Mouse (Mus musculus) hematopoietic stem cell, adult 5-6 weeks (primary cell): Measurements from ENCODE around the gene Actn4. TPM values are rescaled to one million over a fixed set of nuclear protein-coding genes. Genes with fewer than 3 reads are reported as not detected.
A peak's percentile ranks its signal among the peaks of the same experiment; 100 is the strongest.

ENCODE experiments used
- ATAC-seq, 2 experiments: fragments of 125-278 bp in 1 of 2; replicated peaks in 1 of 2; 2 replicates each; pipeline ENCODE4 v1.8.0; 2016 to 2017; ENCODE audit warnings: inconsistent platforms in 2 of 2, mild to moderate bottlenecking in 2 of 2, moderate number of reproducible peaks in 2 of 2, low read depth in 1 of 2, moderate TSS enrichment in 1 of 2; ENCODE audit not compliant: low FRiP score in 2 of 2, poor library complexity in 2 of 2, severe bottlenecking in 2 of 2, insufficient read depth in 1 of 2, low TSS enrichment in 1 of 2
- total RNA-seq: library from RNA; stranded (forward); fragments of 172-1452, 232-1000 nt; gene quantifications from 2 replicates; pipeline ENCODE4 v1.2.3, GENCODE M21; 2017

Actn4 gene
- 38.5 and 43.5 TPM in 2 replicates for total RNA-seq

DNA sequence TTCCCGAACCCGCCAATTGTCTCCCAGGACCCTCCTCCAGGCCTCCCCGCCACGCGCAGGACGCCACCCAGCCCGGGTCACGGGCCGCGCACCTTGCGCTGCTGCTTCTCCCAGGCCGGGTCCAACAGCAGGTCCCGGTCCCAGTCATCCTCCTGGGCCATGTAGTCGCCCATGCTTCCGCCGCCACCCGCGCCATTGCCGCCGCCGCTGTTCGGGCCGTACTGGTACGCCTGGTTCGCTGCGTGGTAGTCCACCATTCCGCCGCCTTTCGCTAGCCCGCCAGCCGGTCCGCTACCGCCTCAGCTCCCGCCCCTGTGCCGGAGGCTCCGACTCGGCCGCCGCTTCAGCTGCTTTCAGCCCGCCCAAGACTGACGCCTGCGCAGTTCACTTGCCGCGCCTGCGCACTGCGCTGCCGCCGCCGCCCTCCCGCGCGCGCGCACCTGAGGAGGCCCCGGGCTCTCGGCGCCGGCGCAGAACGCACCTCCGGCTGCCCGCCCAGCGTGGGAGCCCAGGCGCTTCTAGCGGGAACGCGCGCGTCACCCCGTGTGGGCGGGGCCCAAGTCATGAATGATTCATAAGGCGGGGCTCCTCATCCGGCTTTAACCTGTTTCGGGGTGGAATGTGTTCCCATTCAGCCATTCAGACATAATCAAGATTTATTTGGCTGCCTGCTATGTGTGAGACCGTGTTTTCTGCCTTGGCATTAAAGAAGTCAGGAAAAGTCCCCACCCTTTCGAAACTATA is at the start of gene Actn4:
TSS of gene Actn4 (minus strand) at position 414 of the 744 bp plus-strand sequence.
- ATAC-seq = peak; percentile 92

GRCm38 (mm10) chr7:29008714-29009113 is 46.6 kb upstream of the Actn4 start:
- ATAC-seq = peak; percentile 14 to 42; a peak in 2 of 4 replicates

- peak in 1 of 2 experiments; percentile 30; a peak in 1 of 4 replicates for ATAC-seq
Measured at GRCm38 (mm10) chr7:29008171-29008570, 46.0 kb upstream of the Actn4 start.

DNA sequence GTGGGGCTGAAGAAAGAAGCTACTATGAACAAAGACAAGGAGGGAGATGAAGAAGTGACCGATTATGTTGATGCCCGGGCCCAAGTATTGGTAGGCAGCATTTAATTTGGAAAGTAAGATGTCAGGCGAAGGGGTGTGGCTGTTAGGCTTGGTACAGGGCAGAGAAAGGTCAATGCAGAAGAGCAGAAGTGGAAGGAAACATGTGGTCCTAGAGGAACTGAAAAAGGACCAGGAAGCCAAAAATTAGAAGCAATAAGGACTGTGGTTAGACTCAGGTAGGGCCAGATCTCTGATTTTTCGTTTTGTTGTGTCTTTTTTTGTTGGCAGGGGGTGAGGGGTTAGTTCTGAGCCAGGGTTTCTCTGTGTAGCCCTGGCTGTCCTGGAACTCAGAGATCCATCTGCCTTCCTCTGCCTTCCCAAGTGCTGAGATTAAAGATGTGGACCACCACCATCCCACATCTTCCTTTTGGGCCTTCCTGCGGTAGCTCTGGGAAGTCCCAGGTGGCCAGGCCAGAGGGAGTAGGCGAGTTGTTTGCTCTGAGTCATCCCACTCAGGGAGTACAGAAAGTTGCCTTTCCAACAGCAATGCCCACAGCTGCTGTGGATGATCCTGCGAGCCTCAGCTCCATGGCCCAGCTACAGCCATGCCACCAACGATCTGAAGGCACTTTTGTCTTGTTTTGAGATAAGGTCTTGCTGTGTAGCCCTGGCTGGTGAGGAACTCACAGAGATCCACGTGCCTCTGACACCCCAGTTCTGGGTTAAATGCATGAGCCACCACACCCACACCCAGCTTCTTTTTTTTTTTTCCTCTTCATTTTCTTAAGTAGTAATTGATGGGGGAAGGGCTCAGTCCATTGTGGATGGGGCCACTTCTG is 45.3 kb upstream of the Actn4 start:
- no peak; a peak in 1 of 4 replicates for ATAC-seq

DNA sequence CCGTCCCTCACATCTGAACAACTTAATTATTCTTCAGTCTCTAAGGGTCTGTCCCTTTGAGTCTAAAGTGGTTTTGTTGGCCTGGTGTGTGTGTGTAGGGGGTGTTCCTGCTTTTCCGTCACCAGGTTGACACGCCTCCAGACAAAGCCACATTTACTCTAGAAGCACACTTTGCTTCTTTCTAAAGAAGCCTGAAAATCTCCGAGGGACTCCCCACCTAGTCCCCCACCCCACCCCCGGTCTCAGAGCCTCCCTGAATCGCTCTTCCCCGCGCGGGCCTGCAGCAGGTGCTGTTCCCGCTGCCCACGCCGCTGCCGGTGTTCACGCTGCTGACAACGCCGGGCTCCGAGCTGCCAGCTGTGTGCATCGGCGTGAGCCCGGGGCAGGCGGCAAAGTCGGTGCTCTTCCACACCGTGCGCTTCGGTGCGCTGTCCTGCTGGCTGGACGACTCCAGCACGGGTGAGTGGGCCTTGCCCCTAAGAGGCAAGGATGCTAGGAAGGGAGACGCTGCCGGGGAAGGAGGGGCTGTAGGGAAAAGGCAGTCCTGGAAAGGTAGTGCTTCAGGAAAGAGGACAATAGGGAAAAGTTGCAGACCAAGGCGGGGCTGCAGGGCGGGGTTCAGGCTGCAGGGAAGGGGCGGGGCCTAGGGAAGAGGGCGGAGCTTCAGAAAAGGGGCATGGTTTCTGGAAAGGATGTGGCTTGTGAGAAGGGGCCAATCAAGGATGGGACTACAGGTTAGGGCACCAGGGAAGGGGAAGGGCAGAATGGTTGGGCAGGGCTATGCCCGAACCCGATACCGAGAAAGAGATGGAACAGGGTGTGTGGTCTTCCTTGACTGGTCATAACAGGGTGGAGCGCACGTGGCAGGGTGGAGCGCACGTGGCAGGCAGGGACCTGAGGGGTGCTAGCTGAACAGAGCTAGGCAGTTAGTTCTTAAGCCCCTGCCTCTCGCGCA is 38.8 kb upstream of the Actn4 start:
- ATAC-seq = peak; percentile 86 to 94

DNA sequence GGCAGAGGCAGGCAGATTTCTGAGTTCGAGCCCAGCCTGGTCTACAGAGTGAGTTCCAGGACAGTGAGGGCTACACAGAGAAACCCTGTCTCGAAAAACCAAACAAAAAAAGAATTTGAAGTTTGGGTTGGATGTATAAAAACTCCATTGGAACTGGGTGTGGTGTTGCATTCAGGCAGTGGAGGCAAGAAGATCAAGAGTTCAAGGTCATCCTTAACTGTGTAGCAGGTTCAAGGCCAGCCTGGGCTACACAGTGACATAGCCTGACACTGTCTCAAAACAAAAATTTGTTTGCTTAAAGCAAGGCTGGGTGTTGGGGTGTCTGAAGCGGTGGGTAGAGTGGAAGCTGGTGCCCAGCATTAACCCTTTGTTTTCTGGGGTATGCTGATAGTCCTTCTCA is 31.3 kb upstream of the Actn4 start:
- ATAC-seq = no peak

DNA sequence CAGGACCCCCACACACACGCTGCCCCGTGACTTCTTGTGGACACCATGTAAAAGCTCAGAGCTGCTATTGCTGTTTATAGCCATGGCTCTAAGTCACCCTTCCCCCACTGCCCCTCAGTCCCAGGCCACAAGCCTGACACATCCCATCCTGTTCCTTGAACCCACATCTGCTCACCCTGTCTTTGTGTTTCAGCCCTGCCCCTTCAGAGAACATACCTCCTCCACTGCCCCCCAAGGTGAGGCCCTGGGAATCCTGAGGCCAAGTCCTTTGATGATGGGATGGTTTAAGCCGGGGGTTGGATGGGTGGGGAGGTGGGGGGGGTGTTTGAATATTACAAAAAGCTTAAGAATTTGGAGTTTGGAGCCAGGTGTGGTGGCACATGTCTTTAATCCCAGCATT is 30.9 kb upstream of the Actn4 start:
- ATAC-seq = no peak

DNA sequence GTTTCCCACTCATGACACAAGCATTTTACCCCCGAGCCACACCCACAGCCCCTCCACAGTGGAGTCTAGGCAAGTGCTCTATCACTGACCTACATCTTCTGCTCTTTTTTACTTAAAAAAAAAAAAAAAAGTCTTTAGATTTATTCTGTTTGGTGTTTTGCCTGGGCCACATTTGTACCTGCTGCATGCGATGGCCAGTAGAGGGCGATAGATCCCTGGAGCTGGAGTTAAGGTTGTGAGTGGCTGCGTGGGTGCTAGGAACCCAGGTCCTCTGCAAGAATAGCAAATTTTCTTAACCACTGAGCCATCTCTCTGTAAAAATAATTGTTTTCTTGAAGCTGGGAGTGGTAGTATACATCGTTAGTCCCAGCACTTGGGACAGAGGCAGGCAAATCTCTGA is 29.5 kb upstream of the Actn4 start:
- ATAC-seq = no peak

- ATAC-seq = no peak
Measured at GRCm38 (mm10) chr7:28990766-28991273, 28.7 kb upstream of the Actn4 start.

DNA sequence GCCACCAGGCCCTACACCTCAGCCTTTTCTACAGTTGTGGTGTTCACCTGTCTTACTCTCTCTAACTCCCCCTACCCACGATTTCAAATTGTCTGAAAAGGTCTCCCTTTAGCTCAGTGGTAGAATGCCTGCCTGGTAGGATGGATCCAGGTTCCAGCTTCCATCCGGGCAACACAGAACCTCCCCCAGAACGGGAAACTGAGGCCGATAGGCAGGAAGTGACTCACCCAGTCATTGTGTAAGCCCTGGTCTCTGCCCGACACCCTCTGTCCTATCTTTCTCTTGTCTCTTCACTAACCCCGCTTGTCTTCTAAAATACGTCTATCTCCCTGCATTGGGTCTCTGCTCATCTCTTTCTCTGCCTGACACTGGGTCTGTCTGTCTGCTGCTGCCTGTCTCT is 23.1 kb upstream of the Actn4 start:
- ATAC-seq = no peak

DNA sequence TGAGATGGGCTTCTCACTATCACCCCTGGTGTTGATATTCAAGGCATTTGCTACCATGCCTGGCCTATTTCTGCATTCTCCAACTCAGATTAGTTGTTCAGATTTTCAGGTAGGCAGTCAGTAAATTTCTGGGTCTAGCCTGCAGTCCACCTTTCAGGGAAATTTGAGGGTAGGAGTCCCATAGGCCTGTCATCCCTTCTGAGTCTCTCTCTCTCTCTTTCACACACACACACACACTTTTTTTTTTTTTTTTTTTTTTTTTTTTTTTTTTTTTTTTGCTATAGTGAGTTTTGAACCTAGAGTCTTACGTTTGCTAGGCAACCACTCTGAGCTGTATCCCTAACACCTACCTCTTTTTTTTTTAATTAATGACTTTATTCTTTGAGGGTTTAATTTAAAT is 22.3 kb upstream of the Actn4 start:
- no peak for ATAC-seq

DNA sequence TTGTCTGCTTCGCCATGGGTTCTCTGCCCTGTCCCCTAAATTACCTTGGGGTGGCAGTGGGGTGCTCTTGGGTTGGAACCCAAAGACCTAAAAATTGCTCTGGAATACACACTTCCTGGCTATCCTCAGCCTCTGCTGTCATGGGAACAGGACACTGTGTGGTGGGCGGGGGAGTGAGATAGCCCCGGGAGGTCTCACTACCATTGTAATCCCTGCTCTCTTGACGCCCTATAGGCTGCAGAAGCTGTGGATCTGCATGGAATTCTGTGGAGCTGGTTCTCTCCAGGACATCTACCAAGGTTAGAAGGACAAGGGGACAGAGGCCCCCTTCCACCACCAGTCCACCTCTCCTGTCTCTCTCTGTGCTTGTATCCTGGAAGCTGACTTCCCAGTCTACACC is 21.7 kb upstream of the Actn4 start:
- ATAC-seq = no peak

- ATAC-seq = peak; percentile 8 to 27; a peak in 1 of 4 replicates
Measured at GRCm38 (mm10) chr7:28983141-28983564, 21.0 kb upstream of the Actn4 start.

GRCm38 (mm10) chr7:28982274-28983013 is 20.3 kb upstream of the Actn4 start:
- ATAC-seq = peak; percentile 67 to 74

- peak; percentile 91 to 93 for ATAC-seq
Measured at GRCm38 (mm10) chr7:28981651-28982273, 19.6 kb upstream of the Actn4 start, which contains the start of the genes Eif3k and Map4k1. Gene Eif3k, minus strand, starts transcription at chr7:28981864. Gene Map4k1, plus strand, starts transcription at chr7:28982050.

- ATAC-seq = no peak
Measured at GRCm38 (mm10) chr7:28977556-28977955, 15.4 kb upstream of the Actn4 start.
